Mouse (Mus musculus) colon, adult 2 months (tissue): ENCODE data around the gene Crybg2. TPM values are rescaled to one million over a fixed set of nuclear protein-coding genes. Genes with fewer than 3 reads are reported as not detected.

Source experiments
- polyA plus RNA-seq: library from polyadenylated mRNA; depleted of rRNA; stranded (reverse); fragments of >200 nt; gene quantifications from 2 replicates; pipeline ENCODE4 v1.2.3, GENCODE M21; 2012; rRNA removed

The Crybg2 gene
- 47.0 and 49.2 TPM in 2 replicates for polyA plus RNA-seq

DNA sequence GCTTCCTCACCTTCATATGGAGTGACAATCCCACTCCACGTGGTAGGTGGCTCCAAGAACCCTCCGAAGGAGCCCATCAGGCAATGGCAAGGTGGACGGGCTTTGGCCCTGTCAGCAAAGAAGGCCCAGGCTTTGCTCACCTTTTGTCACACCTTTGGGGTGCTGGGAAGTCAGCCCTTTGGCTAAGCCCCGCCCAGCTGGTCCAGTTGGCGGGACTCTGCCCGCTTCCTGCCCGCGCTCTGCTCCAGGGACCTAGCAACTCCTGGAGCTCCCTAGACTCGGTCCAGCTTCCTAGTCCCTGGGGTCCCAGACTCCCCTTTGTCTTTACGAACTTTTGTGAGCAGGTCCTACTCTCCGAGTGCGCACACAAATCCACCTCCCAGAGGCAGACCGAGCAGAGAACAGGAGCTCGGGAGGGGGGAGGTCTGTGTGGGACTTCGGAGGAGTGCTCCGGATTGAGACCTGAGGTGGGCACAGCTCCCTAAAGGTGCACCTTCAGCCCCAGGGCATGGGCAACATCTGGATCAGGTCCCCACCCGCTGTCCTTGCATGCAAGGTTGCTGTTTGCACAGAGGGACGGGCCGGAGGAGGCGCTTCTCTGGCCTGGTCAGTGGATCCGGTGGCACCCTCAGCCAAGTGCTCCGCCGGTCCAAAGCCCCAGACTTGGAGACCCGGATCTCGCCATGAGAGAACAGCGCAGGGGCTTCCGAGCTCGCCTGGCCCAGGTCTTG is at the start of gene Crybg2:
Gene Crybg2 (plus strand): TSS at position 681 of the 731 bp plus-strand sequence.

GRCm38 (mm10) chr4:134018779-134019145 is 41.9 kb upstream of the Crybg2 start, which contains the start of gene Lin28a:
Gene Lin28a, minus strand, starts transcription at chr4:134018841.

DNA sequence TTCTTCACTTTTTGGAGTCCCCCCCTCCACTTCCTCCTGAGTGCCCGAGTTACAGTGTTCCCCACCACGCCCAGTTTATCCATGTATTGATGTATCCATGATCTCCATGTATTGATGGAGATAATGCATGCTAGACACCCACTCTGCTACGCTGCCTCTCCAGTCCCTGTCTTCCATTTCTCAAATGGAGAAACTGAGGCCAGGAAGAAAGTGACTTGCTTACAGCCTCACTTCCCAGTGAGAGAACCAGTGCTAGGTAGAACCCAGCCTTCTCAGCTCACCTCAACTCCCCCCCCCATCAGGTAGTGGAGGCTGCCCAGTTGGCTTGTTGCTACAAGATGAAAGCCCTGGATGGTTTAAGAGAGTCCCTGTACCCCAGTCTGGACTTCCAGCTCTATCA is 7.1 kb upstream of the Crybg2 start, which contains the start of gene Zfp683:
Gene Zfp683 (plus strand): TSS at position 301 of the 400 bp plus-strand sequence.

GRCm38 (mm10) chr4:134094923-134095547 is 34.4 kb downstream of the Crybg2 start, which contains the start of gene Cd52:
Gene Cd52, minus strand, starts transcription at chr4:134095082.

DNA sequence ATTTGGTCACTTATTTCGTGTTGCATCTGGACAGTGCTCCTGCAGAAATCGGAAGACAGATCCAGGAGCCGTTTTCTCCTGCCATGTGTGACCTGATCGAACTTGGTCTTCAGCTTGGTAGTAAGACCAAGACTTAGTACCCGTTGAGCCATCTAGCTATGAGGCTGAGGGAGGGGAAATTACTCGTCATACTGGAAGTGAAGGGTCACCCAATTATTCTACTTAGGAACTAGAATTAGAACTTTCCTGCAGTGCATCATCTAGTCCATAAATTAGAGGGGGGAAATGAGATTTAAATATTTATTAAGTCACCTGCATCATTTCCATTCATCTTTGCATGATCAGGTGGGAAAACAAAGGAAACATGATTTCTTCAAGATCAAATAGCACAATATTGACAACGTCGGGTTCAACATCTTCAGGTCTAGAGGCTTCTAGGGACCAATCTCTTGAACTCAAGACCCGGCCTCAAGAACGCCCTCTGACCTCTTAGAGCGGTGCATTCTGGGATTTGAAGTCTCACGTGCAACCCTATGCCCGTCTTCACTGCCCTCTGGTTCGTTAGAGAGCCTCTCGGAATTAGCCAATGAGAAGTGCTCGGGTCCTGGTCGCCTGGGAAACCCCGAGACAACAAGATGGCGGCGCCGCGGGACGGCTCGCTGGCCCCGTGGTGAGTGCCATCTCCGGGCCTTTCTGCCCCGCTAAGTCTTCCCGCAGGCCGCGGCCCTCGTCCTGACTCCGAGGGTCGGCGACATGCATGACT is 41.5 kb downstream of the Crybg2 start, which contains the start of gene Ubxn11:
Gene Ubxn11 (plus strand): TSS at position 592 of the 763 bp plus-strand sequence.

DNA sequence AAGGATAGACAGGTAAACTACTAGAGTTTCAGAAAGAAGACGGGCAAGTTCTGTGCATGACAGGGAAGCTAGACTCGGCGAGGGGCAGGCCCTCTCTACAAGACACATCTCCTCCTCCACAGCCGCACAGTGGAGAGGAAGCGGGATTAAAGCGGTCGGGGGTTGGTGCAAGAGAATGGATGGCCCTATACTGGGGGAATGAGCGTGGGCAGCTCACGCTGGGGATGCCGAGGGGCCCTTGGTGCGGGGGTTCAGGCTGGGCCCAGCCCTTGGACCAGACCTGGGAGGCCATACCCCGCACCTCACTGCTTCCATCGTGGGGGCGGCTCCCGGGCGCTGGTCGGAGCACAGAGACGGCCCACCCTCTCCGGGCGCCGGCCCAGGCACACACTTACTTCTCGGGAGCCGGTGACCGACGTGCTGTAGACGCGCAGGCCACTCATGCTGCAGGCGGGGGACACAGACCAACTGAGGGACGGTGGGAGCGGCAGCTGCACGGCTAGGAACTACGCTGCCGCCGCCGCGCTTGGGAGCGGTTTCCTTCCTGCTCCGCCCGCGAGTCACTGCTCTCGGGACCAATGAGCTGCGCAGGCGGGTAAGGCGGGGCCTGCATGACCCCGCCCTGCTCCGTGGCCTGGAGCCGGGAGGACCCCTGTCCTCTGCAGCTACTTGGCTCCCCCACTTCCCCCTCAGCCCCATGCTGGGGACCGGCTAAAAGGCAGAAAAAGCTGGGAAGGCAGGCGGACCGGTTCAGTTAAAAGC is 67.8 kb downstream of the Crybg2 start, which contains the start of gene Sh3bgrl3:
Gene Sh3bgrl3 (minus strand): TSS at position 569 of the 762 bp plus-strand sequence.

Other genes starting within 250 kb of the Crybg2 start
- 173 and 195 TPM in 2 replicates for gene Rps6ka1, start 173.0 kb upstream of the Crybg2 start, polyA plus RNA-seq
- gene Hmgn2, start 92.2 kb upstream of the Crybg2 start, polyA plus RNA-seq, result 10.1 and 10.9 TPM in 2 replicates
- gene Dhdds, start 59.9 kb upstream of the Crybg2 start, polyA plus RNA-seq, result 19.4 and 19.7 TPM in 2 replicates
- gene Lin28a, start 42.0 kb upstream of the Crybg2 start, polyA plus RNA-seq, result not detected in 2 replicates
- gene Zfp683, start 7.0 kb upstream of the Crybg2 start, polyA plus RNA-seq, result 0.12 and 0.52 TPM in 2 replicates
- gene Cd52, start 34.3 kb downstream of the Crybg2 start, polyA plus RNA-seq, result 22.1 and 23.8 TPM in 2 replicates
- gene Ubxn11, start 41.8 kb downstream of the Crybg2 start, polyA plus RNA-seq, result 5.9 and 6.5 TPM in 2 replicates
- gene Sh3bgrl3, start 68.0 kb downstream of the Crybg2 start, polyA plus RNA-seq, result 879 and 909 TPM in 2 replicates
- 15.9 and 20.1 TPM in 2 replicates for gene Cep85, start 126.3 kb downstream of the Crybg2 start, polyA plus RNA-seq
- gene Gm7534, start 142.2 kb downstream of the Crybg2 start, polyA plus RNA-seq, result not detected in 2 replicates
- gene Catsper4, start 166.6 kb downstream of the Crybg2 start, polyA plus RNA-seq, result 0.49 and 1.7 TPM in 2 replicates
- 31.8 and 36.7 TPM in 2 replicates for gene Cnksr1, start 177.6 kb downstream of the Crybg2 start, polyA plus RNA-seq
- not detected in 2 replicates for gene E130218I03Rik, start 182.8 kb downstream of the Crybg2 start, polyA plus RNA-seq
- gene Zfp593, start 184.8 kb downstream of the Crybg2 start, polyA plus RNA-seq, result 8.8 and 9.7 TPM in 2 replicates
- gene Gm30191, start 186.1 kb downstream of the Crybg2 start, polyA plus RNA-seq, result not detected in 2 replicates
- gene Grrp1, start 193.3 kb downstream of the Crybg2 start, polyA plus RNA-seq, result 9.7 and 12.6 TPM in 2 replicates
- gene Pdik1l, start 227.1 kb downstream of the Crybg2 start, polyA plus RNA-seq, result 2.1 and 3.5 TPM in 2 replicates